Mouse (Mus musculus) intestine, embryonic 16.5 days (tissue): Measurements from ENCODE around the gene Slc48a1. TPM values are rescaled to one million over a fixed set of nuclear protein-coding genes. Genes with fewer than 3 reads are reported as not detected.

ENCODE experiments used
- ATAC-seq: fragments of 200-750 bp; cut with Nextera tagmentation; 2 replicates; pipeline ENCODE4 v1.8.0; 2017; ENCODE audit warnings: moderate TSS enrichment, moderate library complexity
- H3K27ac ChIP-seq: fragments of 300-500 bp; sonication (generic); 2 replicates; pipeline ENCODE4 v1.5.1; 2014; ENCODE audit warnings: mild to moderate bottlenecking, low read length
- H3K27me3 ChIP-seq: fragments of 300-500 bp; sonication (generic); replicated peaks from 2 replicates; pipeline ENCODE4 v1.6.1; 2014; ENCODE audit warnings: low read length, control low read depth, mixed read lengths; ENCODE audit not compliant: control insufficient read depth, insufficient read depth
- H3K36me3 ChIP-seq: fragments of 300-500 bp; sonication (generic); 2 replicates; pipeline ENCODE4 v1.6.1; 2014; ENCODE audit warnings: low read length, control low read depth; ENCODE audit not compliant: control insufficient read depth, insufficient read depth
- H3K4me1 ChIP-seq: fragments of 300-500 bp; sonication (generic); 2 replicates; pipeline ENCODE4 v1.6.1; 2014; ENCODE audit warnings: low read length, control low read depth, mixed read lengths; ENCODE audit not compliant: control insufficient read depth, insufficient read depth
- H3K4me2 ChIP-seq: fragments of 300-500 bp; sonication (generic); 2 replicates; pipeline ENCODE4 v1.6.1; 2014; ENCODE audit warnings: low read depth, low read length, control low read depth
- H3K4me3 ChIP-seq: fragments of 300-500 bp; sonication (generic); 2 replicates; pipeline ENCODE4 v1.5.1; 2014; ENCODE audit warnings: mild to moderate bottlenecking, low read length
- H3K9ac ChIP-seq: fragments of 300-500 bp; sonication (generic); 2 replicates; pipeline ENCODE4 v1.6.1; 2014; ENCODE audit warnings: low read depth, low read length
- H3K9me3 ChIP-seq: fragments of 300-500 bp; sonication (generic); 2 replicates; pipeline ENCODE4 v1.6.1; 2016; ENCODE audit warnings: low read length, control low read depth; ENCODE audit not compliant: control insufficient read depth
- WGBS: fragments of 180-500 bp; shearing (Covaris S2); extraction: QIAGEN DNeasy Blood & Tissue Kit; methylation state at CpG from one replicate; pipeline ENCODE4 v1.1.7; 2014; 5-methylcytosine and 5-hydroxymethylcytosine counted together
- polyA plus RNA-seq: library from polyadenylated mRNA; unstranded; fragments of >200 nt; fragmentation: Nextera tagmentation; extraction: Ambion mirVana; gene quantifications from 2 replicates; pipeline ENCODE4 v1.2.1, GENCODE M21; 2015

The Slc48a1 gene
- polyA plus RNA-seq, 1 experiment from 2014 or later: 26.9 TPM

GRCm38 (mm10) chr15:97830253-97830787, 52.0 kb downstream of the Slc48a1 start:
- Histone ChIP-seq H3K27me3 (no peaks in the 10 kb centered on the region), H3K4me3 (peak overlapping the region; percentile 78), H3K36me3 (no peaks in the 10 kb centered on the region), H3K27ac (peak overlapping the region; percentile 96), H3K9ac (peak overlapping the region; percentile 95), H3K4me2 (peak overlapping the region; percentile 89), H3K9me3 (no peaks in the 10 kb centered on the region), H3K4me1 (peaks cover 51% of the 10 kb centered on the region)
- no peak for ATAC-seq
- 34% methylated on average over 12 of the region's 12 CpGs for WGBS

GRCm38 (mm10) chr15:97830788-97831241, 52.5 kb downstream of the Slc48a1 start:
- H3K36me3 ChIP-seq: no peaks in the 10 kb centered on the region
- H3K27me3 ChIP-seq: no peaks in the 10 kb centered on the region
- WGBS: under 1% methylated on average over 39 of the region's 39 CpGs
- H3K9me3 ChIP-seq: no peaks in the 10 kb centered on the region
- H3K9ac ChIP-seq: peak overlapping the region; percentile 95
- H3K27ac ChIP-seq: peak overlapping the region; percentile 96
- H3K4me3 ChIP-seq: peak overlapping the region; percentile 78
- peak; percentile 31 for ATAC-seq
- peak overlapping the region; percentile 89 for H3K4me2 ChIP-seq
- peaks cover 46% of the 10 kb centered on the region for H3K4me1 ChIP-seq

- peaks cover 43% of the 10 kb centered on the region for H3K4me1 ChIP-seq
- H3K9ac ChIP-seq: peak overlapping the region; percentile 95
- peak overlapping the region; percentile 78 for H3K4me3 ChIP-seq
- WGBS: under 1% methylated on average over 68 of the region's 84 CpGs
- no peaks in the 10 kb centered on the region for H3K36me3 ChIP-seq
- no peaks in the 10 kb centered on the region for H3K27me3 ChIP-seq
- peak; percentile 84 for ATAC-seq
- peak overlapping the region; percentile 89 for H3K4me2 ChIP-seq
- peak overlapping the region; percentile 96 for H3K27ac ChIP-seq
- H3K9me3 ChIP-seq: no peaks in the 10 kb centered on the region
Observed at GRCm38 (mm10) chr15:97831242-97831986, 53.1 kb downstream of the Slc48a1 start.

GRCm38 (mm10) chr15:97831987-97832640, 53.8 kb downstream of the Slc48a1 start:
- peak overlapping the region; percentile 95 for H3K9ac ChIP-seq
- peak overlapping the region; percentile 78 for H3K4me3 ChIP-seq
- H3K27me3 ChIP-seq: no peaks in the 10 kb centered on the region
- 0 out of 2 replicates have a peak, but pooled peaks have one; percentile 10 for ATAC-seq
- no peaks in the 10 kb centered on the region for H3K36me3 ChIP-seq
- 15% methylated on average over 10 of the region's 10 CpGs for whole genome bisulfite sequencing
- H3K4me1 ChIP-seq: peaks cover 44% of the 10 kb centered on the region
- peak overlapping the region; percentile 96 for H3K27ac ChIP-seq
- no peaks in the 10 kb centered on the region for H3K9me3 ChIP-seq
- H3K4me2 ChIP-seq: peak overlapping the region; percentile 89

GRCm38 (mm10) chr15:97832764-97833479, 54.6 kb downstream of the Slc48a1 start:
- no peak for ATAC-seq
- H3K4me1 ChIP-seq: peaks cover 48% of the 10 kb centered on the region
- H3K27me3 ChIP-seq: no peaks in the 10 kb centered on the region
- no peak overlapping the region for H3K4me3 ChIP-seq
- H3K4me2 ChIP-seq: no peak overlapping the region
- no peaks in the 10 kb centered on the region for H3K9me3 ChIP-seq
- H3K36me3 ChIP-seq: no peaks in the 10 kb centered on the region
- WGBS: 75% methylated on average over 9 of the region's 9 CpGs
- H3K9ac ChIP-seq: no peak overlapping the region
- H3K27ac ChIP-seq: no peak overlapping the region; the same call in 1 of the 2 replicates

- Histone ChIP-seq H3K27me3 (no peaks in the 10 kb centered on the region), H3K9me3 (no peaks in the 10 kb centered on the region), H3K36me3 (no peaks in the 10 kb centered on the region), H3K4me2 (no peak overlapping the region), H3K27ac (no peak overlapping the region), H3K4me3 (no peak overlapping the region), H3K9ac (no peak overlapping the region), H3K4me1 (peaks cover 47% of the 10 kb centered on the region)
- 60% methylated on average over 17 of the region's 17 CpGs for WGBS
- ATAC-seq: no peak
Observed at GRCm38 (mm10) chr15:97836153-97836893, 58.0 kb downstream of the Slc48a1 start.

- no peaks in the 10 kb centered on the region for H3K27me3 ChIP-seq
- no peaks in the 10 kb centered on the region for H3K9me3 ChIP-seq
- H3K4me2 ChIP-seq: no peak overlapping the region
- no peak overlapping the region for H3K9ac ChIP-seq
- H3K4me1 ChIP-seq: peaks cover 47% of the 10 kb centered on the region
- H3K4me3 ChIP-seq: no peak overlapping the region
- no peaks in the 10 kb centered on the region for H3K36me3 ChIP-seq
- H3K27ac ChIP-seq: no peak overlapping the region
- ATAC-seq: no peak
- 67% methylated on average over 8 of the region's 8 CpGs for whole genome bisulfite sequencing
Observed at GRCm38 (mm10) chr15:97836894-97837247, 58.6 kb downstream of the Slc48a1 start.

- no peaks in the 10 kb centered on the region for H3K9me3 ChIP-seq
- no peaks in the 10 kb centered on the region for H3K36me3 ChIP-seq
- H3K4me1 ChIP-seq: peaks cover 44% of the 10 kb centered on the region
- no peak overlapping the region for H3K4me3 ChIP-seq
- no peaks in the 10 kb centered on the region for H3K27me3 ChIP-seq
- WGBS: 23% methylated on average over 8 of the region's 8 CpGs
- peak overlapping the region; percentile 63 for H3K27ac ChIP-seq
- no peak overlapping the region for H3K4me2 ChIP-seq
- H3K9ac ChIP-seq: no peak overlapping the region; the same call in 1 of the 2 replicates
- peak; percentile 32 for ATAC-seq
Observed at GRCm38 (mm10) chr15:97837491-97838061, 59.3 kb downstream of the Slc48a1 start.
